Mouse (Mus musculus) kidney, embryonic 15.5 days (tissue): ENCODE measurements around the gene Apod. TPM values are rescaled to one million over a fixed set of nuclear protein-coding genes. Genes with fewer than 3 reads are reported as not detected.

Experiments
- ATAC-seq: fragments of 200-750 bp; cut with Nextera tagmentation; replicated peaks from 2 replicates; pipeline ENCODE4 v1.8.0; 2017; ENCODE audit warnings: moderate TSS enrichment; ENCODE audit not compliant: low FRiP score
- H3K27ac ChIP-seq: fragments of 300-500 bp; sonication (generic); 2 replicates; pipeline ENCODE4 v1.5.1; 2015; ENCODE audit warnings: mild to moderate bottlenecking, inconsistent platforms
- H3K27me3 ChIP-seq: fragments of 300-500 bp; sonication (generic); 2 replicates; pipeline ENCODE4 v1.6.1; 2015; ENCODE audit warnings: inconsistent platforms
- H3K36me3 ChIP-seq: fragments of 300-500 bp; sonication (generic); 2 replicates; pipeline ENCODE4 v1.6.1; 2015; ENCODE audit warnings: inconsistent platforms
- H3K4me1 ChIP-seq: fragments of 300-500 bp; sonication (generic); 2 replicates; pipeline ENCODE4 v1.6.1; 2015; ENCODE audit warnings: inconsistent platforms
- H3K4me2 ChIP-seq: fragments of 300-500 bp; sonication (generic); 2 replicates; pipeline ENCODE4 v1.6.1; 2015; ENCODE audit warnings: moderate library complexity, mild to moderate bottlenecking, inconsistent platforms
- H3K4me3 ChIP-seq: fragments of 300-500 bp; sonication (generic); replicated peaks from 2 replicates; pipeline ENCODE4 v1.5.1; 2015; ENCODE audit warnings: mild to moderate bottlenecking, inconsistent platforms
- H3K9ac ChIP-seq: fragments of 300-500 bp; sonication (generic); 2 replicates; pipeline ENCODE4 v1.6.1; 2015; ENCODE audit warnings: mild to moderate bottlenecking, inconsistent platforms
- H3K9me3 ChIP-seq: fragments of 300-500 bp; sonication (generic); replicated peaks from 2 replicates; pipeline ENCODE4 v1.6.1; 2016; ENCODE audit warnings: inconsistent platforms
- WGBS: fragments of 180-500 bp; shearing (Covaris S2); methylation state at CpG from one replicate; pipeline ENCODE4 v1.1.7; 2015; ENCODE audit warnings: mixed read lengths; 5-methylcytosine and 5-hydroxymethylcytosine counted together
- microRNA-seq: library from miRNA; unstranded; fragments of <30 nt; microRNA quantifications from one replicate; pipeline ENCODE4, GENCODE M21; 2016
- polyA plus RNA-seq: library from polyadenylated mRNA; unstranded; fragments of >200 nt; fragmentation: Nextera tagmentation; extraction: Ambion mirVana; gene quantifications from 2 replicates; pipeline ENCODE4 v1.2.1, GENCODE M21; 2015

The Apod gene
- polyA plus RNA-seq, 1 experiment from 2014 or later: 0.36 TPM

DNA sequence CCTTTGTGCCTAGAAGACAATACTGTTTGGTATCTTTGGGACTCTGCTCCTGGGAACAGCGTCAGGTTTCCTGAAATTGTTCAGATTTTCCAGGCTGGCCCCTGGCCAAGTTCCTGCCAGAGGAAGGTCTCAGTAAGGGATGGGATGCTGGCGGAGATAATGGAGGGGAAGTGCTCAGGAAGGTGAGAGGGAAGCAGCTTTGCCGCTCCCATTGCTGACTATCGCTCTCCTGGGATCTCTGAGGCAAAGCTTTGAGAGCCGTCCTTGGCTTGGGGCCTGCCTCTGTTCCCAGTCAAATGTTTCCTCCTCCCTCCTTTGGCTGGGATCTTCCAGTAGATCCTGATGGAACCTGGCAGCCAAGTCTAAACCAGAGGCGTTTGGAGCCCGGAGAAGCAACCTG is 38.1 kb downstream of the Apod start:
- no peaks in the 10 kb centered on the region; the same call in 1 of the 2 replicates for H3K36me3 ChIP-seq
- no peak overlapping the region for H3K9ac ChIP-seq
- peaks cover 40% of the 10 kb centered on the region for H3K4me1 ChIP-seq
- 67% methylated on average over 7 of the region's 7 CpGs for WGBS
- no peak overlapping the region for H3K4me3 ChIP-seq
- ATAC-seq: no peak
- H3K9me3 ChIP-seq: no peaks in the 10 kb centered on the region
- H3K4me2 ChIP-seq: no peak overlapping the region
- no peaks in the 10 kb centered on the region for H3K27me3 ChIP-seq
- peak overlapping the region; percentile 81 for H3K27ac ChIP-seq

DNA sequence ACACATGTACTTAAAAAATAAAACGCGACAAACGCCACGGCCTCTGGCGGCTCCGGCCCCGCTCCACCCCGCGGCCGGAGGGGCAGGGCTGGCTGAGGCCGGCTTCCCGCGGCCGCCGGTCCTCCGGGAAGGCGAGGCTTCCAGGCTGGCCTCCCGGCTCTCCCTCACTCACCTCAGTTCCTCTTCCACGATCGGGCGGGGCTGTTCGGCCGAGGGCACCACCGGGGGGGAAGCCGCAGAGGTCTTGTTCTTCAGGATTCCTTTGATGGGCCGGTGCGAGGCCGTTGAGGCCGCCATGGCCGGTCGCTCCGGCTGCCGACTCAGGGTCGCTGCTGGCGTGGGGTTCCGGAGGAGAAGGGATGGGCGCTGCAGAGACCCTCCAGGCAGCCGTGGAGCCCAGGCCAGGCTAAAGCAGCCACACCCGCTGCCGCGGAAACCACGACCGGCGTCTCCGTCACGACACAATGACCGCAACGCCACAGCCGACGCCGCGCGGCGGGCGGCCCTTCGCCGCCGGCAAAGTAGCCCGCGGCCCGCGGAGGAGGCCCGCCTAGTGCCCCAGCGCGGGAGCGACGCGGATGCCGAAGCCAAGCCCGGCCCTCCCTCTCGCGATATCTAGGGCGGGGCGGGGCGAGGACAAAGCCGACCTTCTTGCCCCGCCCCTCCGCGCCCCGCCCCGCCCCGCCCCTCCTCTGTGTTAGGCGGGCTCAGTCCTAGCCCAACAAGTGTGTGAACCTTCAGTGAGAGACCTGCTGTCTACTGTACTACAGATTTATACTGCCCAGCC is 39.7 kb downstream of the Apod start, which contains the start of gene Ppp1r2:
Ppp1r2 (minus strand) TSS at position 604 of the 787 bp plus-strand sequence.
- H3K27ac ChIP-seq: peak within 1 kb of the TSS; percentile 93
- H3K4me2 ChIP-seq: peak within 1 kb of the TSS; percentile 62
- ATAC-seq: peak; percentile 97
- H3K9me3 ChIP-seq: no peaks in the 10 kb centered on the region
- H3K4me3 ChIP-seq: peak within 1 kb of the TSS; percentile 78
- H3K4me1 ChIP-seq: peaks cover 40% of the 10 kb centered on the region
- H3K27me3 ChIP-seq: no peaks in the 10 kb centered on the region
- no peaks in the 10 kb centered on the region; the same call in 1 of the 2 replicates for H3K36me3 ChIP-seq
- H3K9ac ChIP-seq: peak within 1 kb of the TSS; percentile 90
- WGBS: under 1% methylated on average over 74 of the region's 83 CpGs

DNA sequence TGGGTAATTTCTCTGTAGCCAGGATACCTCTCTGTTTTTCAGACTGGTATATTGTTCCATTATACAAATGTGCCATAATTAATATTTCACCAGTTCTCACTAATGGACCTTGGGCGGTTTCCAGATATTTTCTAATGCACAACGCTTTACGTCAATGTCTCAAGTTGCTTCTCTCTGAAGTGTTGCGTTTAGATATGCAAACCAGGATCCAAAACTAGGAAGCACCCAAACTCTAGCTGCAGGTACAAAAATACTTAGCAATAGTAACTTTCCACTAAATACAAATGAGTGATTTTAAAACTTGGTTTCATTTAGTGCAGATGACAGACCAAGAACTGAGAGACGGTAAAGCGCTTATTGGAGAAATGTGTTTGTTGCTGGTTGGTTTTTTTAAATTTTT is 40.5 kb downstream of the Apod start:
- Histone ChIP-seq H3K9ac (peak overlapping the region; percentile 90), H3K4me3 (peak overlapping the region; percentile 78), H3K27ac (peak overlapping the region; percentile 93; the same call in 1 of the 2 replicates), H3K4me2 (peak overlapping the region; percentile 62), H3K27me3 (no peaks in the 10 kb centered on the region), H3K4me1 (peaks cover 40% of the 10 kb centered on the region), H3K36me3 (no peaks in the 10 kb centered on the region; the same call in 1 of the 2 replicates), H3K9me3 (no peaks in the 10 kb centered on the region)
- WGBS: 3% methylated on average over 6 of the region's 6 CpGs
- no peak for ATAC-seq

- Histone ChIP-seq H3K9ac (no peak overlapping the region), H3K27me3 (no peaks in the 10 kb centered on the region), H3K9me3 (no peaks in the 10 kb centered on the region), H3K4me1 (no peaks in the 10 kb centered on the region), H3K4me2 (no peak overlapping the region), H3K4me3 (no peak overlapping the region), H3K36me3 (peaks cover 15% of the 10 kb centered on the region), H3K27ac (no peak overlapping the region)
- WGBS: 84% methylated on average over 2 of the region's 2 CpGs
- no peak for ATAC-seq
These were observed 47.9 kb downstream of the Apod start for GRCm38 (mm10) chr16:31266692-31267091.

DNA sequence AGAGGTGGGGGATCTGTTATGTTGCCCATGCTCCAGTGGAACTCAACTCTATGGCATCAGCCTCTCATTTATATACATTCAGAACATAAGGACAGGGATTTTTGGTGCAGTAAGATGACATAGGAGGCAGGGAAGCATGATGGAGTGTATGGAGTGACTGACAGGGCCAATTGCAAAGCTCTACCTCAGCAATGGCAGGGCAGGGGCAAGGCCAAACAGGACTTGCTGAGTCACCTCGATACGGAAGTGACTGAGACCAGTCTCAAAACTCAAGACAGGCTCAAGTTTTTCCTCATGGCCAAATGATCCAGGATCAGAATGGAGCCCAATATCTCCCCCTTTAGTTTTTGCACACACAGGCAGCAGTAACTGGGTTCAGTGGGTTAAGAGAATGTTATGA is 58.5 kb downstream of the Apod start:
- Histone ChIP-seq H3K36me3 (peaks cover 73% of the 10 kb centered on the region), H3K9me3 (no peaks in the 10 kb centered on the region), H3K27ac (no peak overlapping the region), H3K9ac (no peak overlapping the region), H3K27me3 (no peaks in the 10 kb centered on the region), H3K4me2 (no peak overlapping the region), H3K4me1 (no peaks in the 10 kb centered on the region), H3K4me3 (no peak overlapping the region)
- WGBS: 90% methylated on average over 2 of the region's 2 CpGs
- no peak for ATAC-seq

DNA sequence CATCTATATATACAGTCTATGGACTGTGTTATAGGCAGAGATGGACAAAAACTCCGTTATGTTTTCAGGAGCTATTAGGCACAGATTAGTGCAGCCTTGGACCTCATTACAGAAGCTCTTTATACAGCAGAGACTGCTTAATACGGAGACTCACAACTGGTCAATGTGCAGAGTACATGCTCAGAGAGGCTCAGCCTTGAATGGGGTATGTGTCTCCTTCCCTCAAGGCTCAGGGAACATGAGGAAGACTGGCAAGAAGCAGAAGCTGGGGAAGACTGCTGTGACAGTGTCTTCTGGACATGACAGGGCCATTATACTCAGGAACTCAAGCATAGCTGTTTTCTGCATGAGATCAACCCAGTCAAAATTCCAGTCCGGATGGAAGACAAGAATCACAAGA is 58.9 kb downstream of the Apod start:
- ATAC-seq: no peak
- Histone ChIP-seq H3K27ac (no peak overlapping the region), H3K4me1 (no peaks in the 10 kb centered on the region), H3K27me3 (no peaks in the 10 kb centered on the region), H3K9me3 (no peaks in the 10 kb centered on the region), H3K4me2 (no peak overlapping the region), H3K36me3 (peaks cover 70% of the 10 kb centered on the region), H3K9ac (no peak overlapping the region), H3K4me3 (no peak overlapping the region)
- WGBS: 88% methylated on average over 3 of the region's 3 CpGs

GRCm38 (mm10) chr16:31249401-31249800 is 65.2 kb downstream of the Apod start:
- Histone ChIP-seq H3K4me1 (no peaks in the 10 kb centered on the region), H3K4me3 (no peak overlapping the region), H3K36me3 (peaks cover 16% of the 10 kb centered on the region), H3K27me3 (no peaks in the 10 kb centered on the region), H3K9me3 (no peaks in the 10 kb centered on the region), H3K9ac (no peak overlapping the region), H3K4me2 (no peak overlapping the region), H3K27ac (no peak overlapping the region)
- WGBS: 88% methylated on average over 3 of the region's 3 CpGs
- no peak for ATAC-seq

DNA sequence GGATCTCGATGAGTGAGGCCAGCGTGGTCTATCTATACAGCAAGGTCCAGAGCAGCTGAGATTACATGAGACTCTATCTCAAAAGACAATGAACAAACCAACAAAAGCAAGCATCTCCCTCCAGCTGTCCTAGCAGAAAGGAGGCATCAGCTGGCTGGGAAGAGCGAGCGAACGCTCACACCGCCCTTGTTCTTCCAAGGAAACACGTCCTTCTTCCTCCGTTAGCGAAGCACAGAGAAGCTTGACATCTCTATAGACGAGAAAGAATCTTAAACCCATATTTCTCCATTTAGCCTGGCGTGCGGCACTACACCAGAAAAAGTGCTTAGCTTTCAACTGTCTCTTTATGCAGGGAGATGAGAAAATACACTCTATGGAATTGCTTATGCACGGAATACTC is 65.9 kb downstream of the Apod start:
- Histone ChIP-seq H3K4me1 (no peaks in the 10 kb centered on the region), H3K9me3 (no peaks in the 10 kb centered on the region), H3K4me2 (no peak overlapping the region), H3K36me3 (peaks cover 16% of the 10 kb centered on the region), H3K4me3 (no peak overlapping the region), H3K9ac (no peak overlapping the region), H3K27ac (no peak overlapping the region), H3K27me3 (no peaks in the 10 kb centered on the region)
- WGBS: 89% methylated on average over 13 of the region's 13 CpGs
- no peak for ATAC-seq

DNA sequence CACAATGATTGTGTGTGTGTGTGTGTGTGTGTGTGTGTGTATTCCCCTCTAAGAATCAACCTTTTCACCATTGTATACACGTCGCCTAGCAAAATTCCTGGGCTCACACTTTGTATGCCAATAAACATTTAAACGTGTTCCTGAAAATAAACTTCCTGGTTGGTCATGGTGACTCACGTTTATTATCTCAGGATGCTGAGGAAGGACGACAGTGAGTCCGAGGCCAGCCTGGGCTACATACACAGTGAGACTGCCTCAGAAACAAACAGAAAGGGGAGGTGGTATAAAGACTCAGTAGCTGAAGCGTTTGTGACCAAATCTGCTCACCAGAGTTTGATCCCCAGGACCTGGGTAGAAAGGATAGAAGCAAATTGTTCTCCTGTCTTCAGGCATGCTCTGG is 67.2 kb downstream of the Apod start:
- Histone ChIP-seq H3K4me3 (no peak overlapping the region), H3K4me2 (no peak overlapping the region), H3K27me3 (no peaks in the 10 kb centered on the region), H3K27ac (no peak overlapping the region), H3K9me3 (no peaks in the 10 kb centered on the region), H3K9ac (no peak overlapping the region), H3K36me3 (peaks cover 10% of the 10 kb centered on the region), H3K4me1 (no peaks in the 10 kb centered on the region)
- ATAC-seq: no peak
- WGBS: 77% methylated on average over 7 of the region's 7 CpGs

Small RNAs within 50 kb of the gene (microRNA-seq; reads per million reads assigned to microRNA genes)
- not detected for gene Gm27415

Other genes with a start within 250 kb of the Apod start
- gene Xxylt1, start 233.4 kb downstream of the Apod start, polyA plus RNA-seq: 19.2 and 20.2 TPM in 2 replicates
- 17.6 and 17.7 TPM in 2 replicates for gene Acap2, start 113.6 kb downstream of the Apod start, polyA plus RNA-seq
- 87.7 and 91.7 TPM in 2 replicates for gene Ppp1r2, start 39.5 kb downstream of the Apod start, polyA plus RNA-seq
- 23.6 and 25.4 TPM in 2 replicates for gene Bdh1, start 107.5 kb upstream of the Apod start, polyA plus RNA-seq